Mouse (Mus musculus) bone marrow macrophage, adult 2 months (primary cell): Measurements from ENCODE around the gene Gm20532. TPM values are rescaled to one million over a fixed set of nuclear protein-coding genes. Genes with fewer than 3 reads are reported as not detected.

Experiments
- H3K27ac ChIP-seq: 2 replicates; pipeline ENCODE4 v1.5.1; 2012; ENCODE audit warnings: low read depth, low read length; ENCODE audit not compliant: insufficient read depth
- H3K4me1 ChIP-seq: 2 replicates; pipeline ENCODE4 v1.6.1; 2012; ENCODE audit warnings: low read length; ENCODE audit not compliant: control insufficient read depth, insufficient read depth
- H3K4me3 ChIP-seq: 2 replicates; pipeline ENCODE4 v1.5.1; 2012; ENCODE audit warnings: mild to moderate bottlenecking, low read length, moderate library complexity; ENCODE audit not compliant: insufficient read depth
- CTCF ChIP-seq: IDR thresholded peaks from 2 replicates; pipeline ENCODE4 v1.5.1; 2012; ENCODE audit warnings: low read depth, mild to moderate bottlenecking, low read length, moderate library complexity
- POLR2A ChIP-seq: IDR thresholded peaks from 2 replicates; pipeline ENCODE4 v1.6.1; 2012; ENCODE audit warnings: mild to moderate bottlenecking, low read depth, low read length, borderline replicate concordance
- polyA plus RNA-seq: library from polyadenylated mRNA; stranded (reverse); fragments of >200 nt; gene quantifications from 2 replicates; pipeline ENCODE4 v1.2.4, GENCODE M21; 2012; ENCODE audit not compliant: missing spikeins, insufficient read depth, insufficient read length

Gene Gm20532
- polyA plus RNA-seq, 1 experiment: not detected

DNA sequence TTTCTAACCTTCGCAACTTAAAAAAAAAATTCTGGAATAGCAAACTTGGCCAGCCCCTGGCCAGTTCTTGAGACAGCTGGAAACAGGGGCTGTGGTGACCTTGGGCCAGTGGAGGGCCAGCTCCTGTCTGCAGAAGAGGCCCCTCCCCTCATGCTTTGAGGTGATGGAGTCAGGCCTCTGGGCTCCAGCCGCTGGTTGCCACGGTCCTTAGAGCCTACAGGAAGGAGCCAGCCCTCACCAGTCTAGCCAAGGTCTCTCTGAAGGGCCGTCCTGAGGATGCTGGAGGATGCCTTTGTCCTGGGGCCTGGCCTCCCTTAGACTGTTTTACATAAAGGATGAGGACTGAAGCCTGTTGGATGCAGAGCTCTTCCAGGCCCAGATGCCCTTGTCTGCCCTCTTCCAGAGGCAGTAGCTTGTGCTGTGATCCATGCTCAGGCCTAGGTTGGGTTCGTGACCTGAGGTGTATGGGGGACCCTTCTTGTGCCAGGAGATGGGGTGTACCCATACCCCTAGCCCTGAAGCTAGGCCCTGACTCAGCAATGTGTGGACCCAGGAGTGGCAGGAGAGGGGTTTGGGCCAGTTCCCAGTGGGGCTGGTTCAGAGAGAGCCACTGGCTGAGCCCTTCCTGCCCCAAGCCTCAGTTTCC is 42.5 kb downstream of the Gm20532 start:
- TF ChIP-seq POLR2A (no peak), CTCF (no peak)
- Histone ChIP-seq H3K27ac (no peak overlapping the region), H3K4me3 (peak overlapping the region; percentile 59), H3K4me1 (peaks cover 3% of the 10 kb centered on the region; the same call in 1 of the 2 replicates)

DNA sequence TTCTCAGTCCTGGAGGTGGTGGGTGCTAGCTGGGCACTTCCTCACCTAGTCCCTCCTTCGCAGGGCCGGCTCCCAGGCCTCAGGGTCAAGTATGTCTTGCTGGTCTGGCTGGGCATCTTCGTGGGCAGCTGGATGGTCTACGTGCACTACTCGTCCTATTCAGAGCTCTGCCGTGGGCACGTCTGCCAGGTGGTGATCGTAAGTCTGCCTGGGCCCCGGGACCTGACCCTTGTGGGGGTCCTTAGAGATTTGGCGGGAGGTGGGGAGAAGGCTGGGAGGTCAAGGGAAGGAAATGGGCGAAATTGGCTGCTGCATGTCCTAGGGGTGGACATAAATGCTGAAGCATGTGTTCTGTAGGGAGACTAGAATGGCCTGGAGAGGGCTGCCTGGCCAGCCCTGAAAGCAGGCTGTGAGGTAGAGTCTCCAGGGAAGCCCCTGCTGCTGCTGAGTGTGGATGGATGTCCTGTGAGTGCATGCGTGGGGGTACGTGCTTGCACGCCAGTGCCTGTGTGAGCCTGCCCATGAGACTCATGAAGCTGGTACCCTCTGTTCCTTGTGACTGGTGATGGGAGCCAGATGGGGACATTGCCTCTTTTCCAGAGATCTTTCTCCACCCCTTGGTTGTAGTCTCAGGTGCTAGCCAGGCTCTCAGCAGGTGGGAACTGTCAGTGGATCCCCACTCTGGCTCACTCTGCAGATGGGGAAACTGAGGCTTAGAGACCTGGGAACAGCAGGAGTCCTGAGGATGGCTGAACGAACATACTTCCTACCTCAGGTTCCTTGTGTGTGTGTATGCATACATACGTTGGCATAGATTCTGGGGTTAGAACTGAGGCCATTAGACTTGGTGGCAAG is 46.3 kb downstream of the Gm20532 start:
- TF ChIP-seq POLR2A (no peak), CTCF (no peak)
- H3K27ac ChIP-seq: no peak overlapping the region
- peaks cover 4% of the 10 kb centered on the region for H3K4me1 ChIP-seq
- no peak overlapping the region for H3K4me3 ChIP-seq

DNA sequence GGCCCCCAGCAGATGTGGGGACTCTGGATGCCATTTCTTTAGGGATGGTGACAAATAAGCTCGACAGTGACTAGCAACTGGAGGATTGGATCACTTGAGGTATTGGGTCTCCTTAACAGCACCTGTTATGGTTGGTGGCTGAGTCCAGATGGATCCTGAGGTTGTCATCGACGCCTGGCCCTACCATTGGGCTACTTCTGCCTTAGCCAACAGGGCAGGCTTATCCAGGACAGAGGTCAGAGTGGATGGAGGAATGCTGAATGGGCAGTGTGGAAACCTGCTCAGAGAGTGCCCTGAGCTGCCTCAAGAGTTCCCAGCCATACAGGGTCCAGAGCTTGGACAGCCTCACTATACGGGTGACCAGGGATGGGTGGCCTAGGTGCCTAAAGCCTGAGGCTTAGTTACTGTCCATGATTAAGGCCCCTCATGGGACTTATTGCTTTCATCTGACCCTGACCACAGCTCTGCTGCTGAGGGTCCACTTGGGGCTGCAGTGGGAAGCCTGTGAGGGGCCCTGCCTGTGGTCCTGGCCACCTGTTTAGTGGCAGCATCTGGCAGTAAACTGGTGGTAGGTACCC is 47.6 kb downstream of the Gm20532 start:
- Histone ChIP-seq H3K4me1 (peaks cover 10% of the 10 kb centered on the region), H3K4me3 (no peak overlapping the region), H3K27ac (no peak overlapping the region)
- TF ChIP-seq CTCF: no peak
- TF ChIP-seq POLR2A: no peak

DNA sequence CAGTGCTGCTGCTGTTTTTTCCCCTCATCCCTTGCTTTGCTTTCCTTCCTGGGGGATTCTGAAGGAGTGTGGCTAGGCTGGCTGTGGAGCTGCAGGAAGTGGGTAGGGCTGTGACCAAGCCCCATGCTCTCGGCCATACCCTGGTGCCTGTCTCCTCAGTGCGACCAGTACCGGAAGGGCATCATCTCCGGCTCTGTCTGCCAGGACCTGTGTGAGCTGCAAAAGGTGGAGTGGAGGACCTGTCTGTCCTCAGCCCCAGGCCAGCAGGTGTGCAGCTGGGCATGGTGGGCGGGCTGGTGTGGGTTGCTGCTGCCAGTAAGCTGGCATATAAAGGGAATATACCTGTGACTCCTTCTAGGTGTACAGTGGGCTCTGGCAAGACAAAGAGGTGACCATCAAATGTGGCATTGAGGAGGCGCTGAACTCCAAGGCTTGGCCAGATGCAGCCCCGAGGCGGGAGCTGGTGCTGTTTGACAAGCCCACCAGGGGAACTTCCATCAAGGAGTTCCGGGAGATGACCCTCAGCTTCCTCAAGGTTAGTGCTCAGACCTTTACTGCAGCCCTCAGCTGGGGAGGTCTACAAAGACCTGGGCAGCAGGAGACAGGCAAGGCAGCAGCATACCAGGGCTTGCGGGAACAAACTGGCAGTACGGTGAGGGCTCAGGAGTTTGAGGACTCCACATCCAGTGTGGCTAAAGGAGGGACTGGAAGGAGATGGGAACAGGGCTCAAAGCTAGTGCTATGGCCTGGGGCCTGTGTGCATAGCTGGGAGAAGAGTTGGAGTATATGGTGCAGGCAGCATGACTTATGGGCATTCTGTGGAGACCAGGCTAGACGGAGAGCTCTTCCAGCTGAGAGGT is 48.4 kb downstream of the Gm20532 start:
- Histone ChIP-seq H3K4me1 (peaks cover 10% of the 10 kb centered on the region), H3K4me3 (no peak overlapping the region), H3K27ac (no peak overlapping the region)

DNA sequence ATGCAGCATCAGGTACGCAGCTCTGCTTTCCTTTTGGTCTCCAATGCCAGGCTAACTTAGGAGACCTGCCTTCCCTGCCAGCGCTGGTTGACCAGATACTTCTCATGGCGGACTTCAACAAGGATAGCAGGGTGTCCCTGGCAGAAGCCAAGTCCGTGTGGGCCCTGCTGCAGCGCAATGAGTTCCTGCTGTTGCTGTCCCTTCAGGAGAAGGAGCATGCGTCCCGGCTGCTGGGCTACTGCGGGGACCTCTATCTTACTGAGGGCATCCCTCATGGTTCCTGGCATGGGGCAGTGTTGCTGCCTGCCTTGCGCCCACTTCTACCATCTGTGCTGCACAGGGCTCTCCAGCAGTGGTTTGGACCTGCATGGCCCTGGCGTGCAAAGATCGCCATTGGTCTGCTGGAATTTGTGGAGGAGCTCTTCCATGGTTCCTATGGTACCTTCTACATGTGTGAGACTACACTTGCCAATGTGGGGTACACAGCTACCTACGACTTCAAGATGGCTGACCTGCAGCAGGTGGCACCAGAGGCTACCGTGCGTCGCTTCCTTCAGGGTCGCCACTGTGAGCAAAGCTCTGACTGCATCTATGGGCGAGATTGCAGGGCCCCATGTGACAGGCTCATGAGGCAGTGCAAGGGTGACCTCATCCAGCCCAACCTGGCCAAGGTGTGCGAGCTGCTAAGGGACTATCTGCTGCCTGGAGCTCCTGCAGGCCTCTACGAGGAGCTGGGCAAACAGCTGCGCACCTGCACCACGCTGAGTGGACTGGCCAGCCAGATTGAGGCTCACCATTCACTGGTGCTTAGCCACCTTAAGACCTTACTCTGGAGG is 49.3 kb downstream of the Gm20532 start:
- no peak overlapping the region for H3K27ac ChIP-seq
- H3K4me1 ChIP-seq: peaks cover 12% of the 10 kb centered on the region
- no peak overlapping the region for H3K4me3 ChIP-seq
- no peak for TF ChIP-seq CTCF

More for the DNA sequence above, 48.4 kb downstream of the Gm20532 start:
- TF ChIP-seq CTCF: no peak
- no peak for TF ChIP-seq POLR2A

DNA sequence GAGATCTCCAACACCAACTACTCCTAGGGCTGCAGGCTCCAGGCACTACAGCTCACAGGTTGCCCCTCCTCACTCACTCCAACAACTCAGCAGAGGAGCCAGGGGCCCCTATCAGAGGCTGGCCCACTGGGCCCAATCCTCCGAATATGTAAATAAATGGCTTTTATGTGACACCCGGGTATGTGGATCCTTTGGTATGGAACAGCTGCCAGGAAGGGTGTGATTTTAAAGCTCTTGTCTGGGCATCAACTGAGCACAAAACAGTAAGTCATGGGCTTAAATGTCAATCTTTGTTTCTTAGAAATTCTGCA is 49.8 kb downstream of the Gm20532 start:
- no peak overlapping the region for H3K27ac ChIP-seq
- H3K4me1 ChIP-seq: peaks cover 17% of the 10 kb centered on the region
- no peak overlapping the region for H3K4me3 ChIP-seq
- TF ChIP-seq CTCF (no peak), POLR2A (no peak)

DNA sequence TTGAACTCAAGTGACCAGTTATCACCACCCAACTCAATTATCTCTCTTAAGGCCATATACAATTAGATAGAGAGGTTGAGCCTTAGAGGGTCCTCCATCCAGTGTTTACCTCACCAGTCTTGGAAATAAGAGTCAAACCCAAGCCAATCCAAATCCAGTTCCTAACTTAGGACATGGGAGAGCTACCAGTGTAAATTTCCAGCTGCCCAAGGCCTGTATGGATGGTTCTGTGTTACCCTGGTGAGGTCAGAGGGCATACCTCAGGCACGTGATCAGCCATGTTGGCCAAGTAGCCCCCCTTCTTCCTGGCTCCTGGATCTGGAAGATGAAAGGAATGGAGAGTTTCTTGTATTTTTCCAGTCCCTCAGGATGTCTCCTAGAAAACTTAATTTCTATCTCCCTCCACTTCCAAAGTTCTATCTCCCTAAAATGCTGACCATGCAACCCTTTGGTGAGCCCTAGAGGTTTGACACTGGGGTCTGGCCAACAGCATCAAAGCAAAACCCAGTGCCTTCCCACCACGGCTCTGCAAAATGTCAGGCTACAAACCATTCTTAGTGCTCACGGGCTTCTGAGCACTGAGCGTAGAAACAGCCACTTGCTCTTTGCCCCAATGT is 51.0 kb downstream of the Gm20532 start:
- no peak overlapping the region for H3K27ac ChIP-seq

DNA sequence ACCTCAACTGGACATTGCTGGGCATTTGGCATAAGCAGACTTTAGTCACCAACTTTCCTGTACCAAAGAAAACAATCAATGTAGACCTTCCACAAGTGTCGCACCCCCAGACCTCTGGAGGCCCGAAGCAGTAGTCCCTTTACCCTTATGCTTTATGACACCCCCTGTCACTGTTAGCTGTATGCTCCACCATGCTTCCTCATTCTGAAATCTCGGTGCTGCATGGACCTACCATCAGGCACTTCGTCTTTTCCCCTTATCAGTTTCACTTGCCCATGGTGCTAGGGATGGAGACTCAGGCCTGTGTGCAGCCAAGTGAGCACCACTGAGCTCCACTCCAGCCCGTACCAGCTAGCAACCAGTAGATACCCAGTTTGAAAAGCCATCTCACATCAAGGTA is 51.6 kb downstream of the Gm20532 start:
- Histone ChIP-seq H3K4me1 (peaks cover 25% of the 10 kb centered on the region), H3K27ac (no peak overlapping the region), H3K4me3 (peak overlapping the region; percentile 99)
- TF ChIP-seq POLR2A (no peak), CTCF (no peak)

More for the DNA sequence above, 51.0 kb downstream of the Gm20532 start:
- TF ChIP-seq CTCF: no peak
- TF ChIP-seq POLR2A: no peak
- H3K4me3 ChIP-seq: no peak overlapping the region
- peaks cover 25% of the 10 kb centered on the region for H3K4me1 ChIP-seq
